Mouse (Mus musculus) lung, postnatal 0 days (tissue): Measurements from ENCODE around the gene Atrip. TPM values are rescaled to one million over a fixed set of nuclear protein-coding genes. Genes with fewer than 3 reads are reported as not detected.
A peak's percentile ranks its signal among the peaks of the same experiment; 100 is the strongest.

Experiments used
- ATAC-seq: fragments of 200-750 bp; cut with Nextera tagmentation; 2 replicates; pipeline ENCODE4 v1.8.0; 2017; ENCODE audit warnings: moderate library complexity
- DNase-seq: peaks from one replicate; pipeline ENCODE4 v3.0.0-alpha.2; 2016; ENCODE audit warnings: low spot score
- H3K27ac ChIP-seq: fragments of 300-500 bp; sonication (generic); 2 replicates; pipeline ENCODE4 v1.5.1; 2014; ENCODE audit warnings: antibody characterized with exemption, mild to moderate bottlenecking, low read length, mixed read lengths
- H3K27me3 ChIP-seq: fragments of 300-500 bp; sonication (generic); replicated peaks from 2 replicates; pipeline ENCODE4 v1.6.1; 2014; ENCODE audit warnings: low read length, mixed read lengths; ENCODE audit not compliant: insufficient read depth
- H3K36me3 ChIP-seq: fragments of 300-500 bp; sonication (generic); 2 replicates; pipeline ENCODE4 v1.6.1; 2014; ENCODE audit warnings: low read length, mixed read lengths; ENCODE audit not compliant: insufficient read depth
- H3K4me1 ChIP-seq: fragments of 300-500 bp; sonication (generic); 2 replicates; pipeline ENCODE4 v1.6.1; 2014; ENCODE audit warnings: antibody characterized with exemption, low read depth, low read length, mixed read lengths; ENCODE audit not compliant: insufficient read depth
- H3K4me2 ChIP-seq: fragments of 300-500 bp; sonication (generic); replicated peaks from 2 replicates; pipeline ENCODE4 v1.6.1; 2014; ENCODE audit warnings: low read depth, mild to moderate bottlenecking, low read length, moderate library complexity, mixed read lengths
- H3K4me3 ChIP-seq: fragments of 300-500 bp; sonication (generic); 2 replicates; pipeline ENCODE4 v1.5.1; 2014; ENCODE audit warnings: low read depth, low read length
- H3K9ac ChIP-seq: fragments of 300-500 bp; sonication (generic); replicated peaks from 2 replicates; pipeline ENCODE4 v1.6.1; 2014; ENCODE audit warnings: low read depth, mild to moderate bottlenecking
- H3K9me3 ChIP-seq: fragments of 300-500 bp; sonication (generic); 2 replicates; pipeline ENCODE4 v1.6.1; 2016; ENCODE audit warnings: low read length, mixed read lengths
- CTCF ChIP-seq: IDR thresholded peaks from 2 replicates; pipeline ENCODE4 v1.5.1; 2016; ENCODE audit warnings: antibody characterized with exemption, mild to moderate bottlenecking
- EP300 ChIP-seq: IDR thresholded peaks from 2 replicates; pipeline ENCODE4 v1.6.1; 2016; ENCODE audit warnings: antibody characterized with exemption, mild to moderate bottlenecking, control low read depth
- WGBS: fragments of 180-500 bp; shearing (Covaris S2); extraction: QIAGEN DNeasy Blood & Tissue Kit; methylation state at CpG from one replicate; pipeline ENCODE4 v1.1.7; 2014; 5-methylcytosine and 5-hydroxymethylcytosine counted together
- polyA plus RNA-seq: library from polyadenylated mRNA; unstranded; fragments of >200 nt; fragmentation: Nextera tagmentation; extraction: Ambion mirVana; gene quantifications from 2 replicates; pipeline ENCODE4 v1.2.1, GENCODE M21; 2015

The Atrip gene
- polyA plus RNA-seq, 1 experiment from 2014 or later: 11.4 TPM

GRCm38 (mm10) chr9:109096251-109096661, 22.3 kb upstream of the Atrip start:
- peak; percentile 37 for DNase-seq
- peak overlapping the region; percentile 75 for H3K9ac ChIP-seq
- peaks cover 9% of the 10 kb centered on the region; the same call in 1 of the 2 replicates for H3K4me1 ChIP-seq
- no peaks in the 10 kb centered on the region for H3K36me3 ChIP-seq
- ATAC-seq: no peak
- H3K9me3 ChIP-seq: no peaks in the 10 kb centered on the region
- H3K4me2 ChIP-seq: peak overlapping the region; percentile 74
- 22% methylated on average over 9 of the region's 9 CpGs for WGBS
- peak overlapping the region; percentile 75 for H3K4me3 ChIP-seq
- peak overlapping the region; percentile 97 for H3K27ac ChIP-seq
- H3K27me3 ChIP-seq: no peaks in the 10 kb centered on the region
- TF ChIP-seq CTCF (no peak), EP300 (no peak)

- peak; percentile 39 for ATAC-seq
- WGBS: 1% methylated on average over 25 of the region's 102 CpGs
- Histone ChIP-seq H3K4me3 (peak within 1 kb of the TSS; percentile 75), H3K4me2 (peak within 1 kb of the TSS; percentile 74), H3K27me3 (no peaks in the 10 kb centered on the region), H3K36me3 (no peaks in the 10 kb centered on the region), H3K4me1 (peaks cover 9% of the 10 kb centered on the region; the same call in 1 of the 2 replicates), H3K27ac (peak within 1 kb of the TSS; percentile 97), H3K9me3 (no peaks in the 10 kb centered on the region), H3K9ac (peak within 1 kb of the TSS; percentile 75)
- DNase-seq: peak; percentile 77
- TF ChIP-seq EP300 (no peak), CTCF (no peak)
These were observed 21.4 kb upstream of the Atrip start, which contains the start of gene Plxnb1 for GRCm38 (mm10) chr9:109095137-109095982. Plxnb1 (plus strand) TSS chr9:109095389.

- no peak; the same call in 1 of the 2 replicates for TF ChIP-seq EP300
- Histone ChIP-seq H3K4me1 (peaks cover 9% of the 10 kb centered on the region; the same call in 1 of the 2 replicates), H3K4me2 (peak overlapping the region; percentile 74), H3K27me3 (no peaks in the 10 kb centered on the region), H3K9ac (peak overlapping the region; percentile 75), H3K36me3 (no peaks in the 10 kb centered on the region), H3K27ac (peak overlapping the region; percentile 97), H3K4me3 (peak overlapping the region; percentile 75), H3K9me3 (no peaks in the 10 kb centered on the region)
- DNase-seq (peak; percentile 86), ATAC-seq (peak; percentile 51)
- 2% methylated on average over 20 of the region's 21 CpGs for WGBS
These were observed 20.7 kb upstream of the Atrip start for GRCm38 (mm10) chr9:109094553-109095136.

GRCm38 (mm10) chr9:109093786-109094552, 20.0 kb upstream of the Atrip start:
- 12% methylated on average over 11 of the region's 11 CpGs for WGBS
- Histone ChIP-seq H3K27ac (peak overlapping the region; percentile 97), H3K9ac (no peak overlapping the region), H3K27me3 (no peaks in the 10 kb centered on the region), H3K4me1 (peaks cover 9% of the 10 kb centered on the region; the same call in 1 of the 2 replicates), H3K4me3 (peak overlapping the region; percentile 75), H3K36me3 (no peaks in the 10 kb centered on the region), H3K4me2 (peak overlapping the region; percentile 74), H3K9me3 (no peaks in the 10 kb centered on the region)
- peak; percentile 36 for ATAC-seq
- peak; percentile 78 for DNase-seq
- TF ChIP-seq CTCF (no peak), EP300 (no peak; the same call in 1 of the 2 replicates)

- Histone ChIP-seq H3K4me2 (no peak overlapping the region), H3K4me3 (no peak overlapping the region), H3K4me1 (peaks cover 9% of the 10 kb centered on the region; the same call in 1 of the 2 replicates), H3K27ac (peak overlapping the region; percentile 5; the same call in 1 of the 2 replicates), H3K27me3 (no peaks in the 10 kb centered on the region), H3K36me3 (no peaks in the 10 kb centered on the region), H3K9ac (no peak overlapping the region), H3K9me3 (no peaks in the 10 kb centered on the region)
- WGBS: 51% methylated on average over 6 of the region's 6 CpGs
- no peak for DNase-seq
- TF ChIP-seq CTCF: 0 out of 2 replicates have a peak, but pooled peaks have one; percentile 13
- no peak for TF ChIP-seq EP300
- ATAC-seq: no peak
These were observed 18.9 kb upstream of the Atrip start for GRCm38 (mm10) chr9:109092799-109093198.
